Mouse (Mus musculus): ENCODE measurements around the gene Slc3a1. TPM values are rescaled to one million over a fixed set of nuclear protein-coding genes. Genes with fewer than 3 reads are reported as not detected.

Gene Slc3a1
- polyA plus RNA-seq, 1 experiment: not detected

DNA sequence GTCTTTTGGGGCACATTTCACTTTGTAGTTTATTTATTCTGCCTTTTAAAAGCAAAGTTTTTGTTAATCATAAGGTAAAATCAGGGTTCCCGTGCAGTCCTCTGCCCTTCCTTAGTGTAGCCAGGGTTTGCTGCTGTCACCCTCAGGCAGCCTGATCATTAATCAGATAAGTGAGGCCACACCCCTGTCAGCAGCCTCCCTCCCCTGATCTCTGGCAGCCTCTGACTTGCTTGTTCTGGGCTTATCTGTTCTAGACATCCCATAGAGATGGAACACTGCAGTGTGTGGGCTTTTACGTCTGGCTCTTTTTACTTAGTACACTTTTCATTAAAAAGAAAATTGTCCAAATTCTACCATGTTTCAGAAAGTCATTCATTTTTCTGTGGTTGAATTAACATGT is 75.1 kb downstream of the Slc3a1 start:
- Histone ChIP-seq H3K4me3 (ENCODE audit: insufficient read depth, low read depth, low read length) (no peak overlapping the region), H3K4me1 (ENCODE audit: control insufficient read depth, insufficient read depth, low read length) (no peaks in the 10 kb centered on the region), H3K27ac (ENCODE audit: insufficient read depth, low read depth, low read length) (no peak overlapping the region)
- 59% methylated on average over 2 of the region's 2 CpGs for WGBS
- no peak for TF ChIP-seq CTCF (IDR thresholded peaks at IDR 0.05; ENCODE audit: insufficient read depth, low read depth, low read length)
- no peak for TF ChIP-seq POLR2A (IDR thresholded peaks at IDR 0.05; ENCODE audit: insufficient read depth, low read depth, low read length)

DNA sequence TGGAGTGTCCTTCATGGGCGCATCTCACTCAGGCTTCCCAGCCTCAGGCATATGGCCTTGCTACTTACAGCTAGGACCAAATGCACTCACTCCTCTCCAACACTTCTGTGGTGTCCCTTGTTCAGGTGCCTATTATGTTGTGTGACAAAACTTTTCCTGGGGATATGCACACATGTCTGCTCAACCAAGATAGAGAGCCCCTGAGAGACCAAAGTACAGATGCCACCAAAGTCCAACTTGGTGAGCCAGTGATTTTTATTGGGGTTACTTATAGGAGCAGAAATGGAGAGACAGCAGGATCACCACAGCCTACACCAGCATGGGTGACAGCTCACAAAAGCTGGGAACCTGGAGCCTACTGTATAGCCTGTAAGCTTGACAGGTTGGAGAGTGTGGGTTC is 82.5 kb downstream of the Slc3a1 start:
- 97% methylated on average over 1 of the region's 1 CpGs for WGBS
- H3K4me1 ChIP-seq (ENCODE audit: control insufficient read depth, insufficient read depth, low read length): no peaks in the 10 kb centered on the region
- no peak overlapping the region for H3K27ac ChIP-seq (ENCODE audit: insufficient read depth, low read depth, low read length)
- TF ChIP-seq CTCF (IDR thresholded peaks at IDR 0.05; ENCODE audit: insufficient read depth, low read depth, low read length): no peak
- TF ChIP-seq POLR2A (IDR thresholded peaks at IDR 0.05; ENCODE audit: insufficient read depth, low read depth, low read length): no peak
- H3K4me3 ChIP-seq (ENCODE audit: insufficient read depth, low read depth, low read length): no peak overlapping the region

DNA sequence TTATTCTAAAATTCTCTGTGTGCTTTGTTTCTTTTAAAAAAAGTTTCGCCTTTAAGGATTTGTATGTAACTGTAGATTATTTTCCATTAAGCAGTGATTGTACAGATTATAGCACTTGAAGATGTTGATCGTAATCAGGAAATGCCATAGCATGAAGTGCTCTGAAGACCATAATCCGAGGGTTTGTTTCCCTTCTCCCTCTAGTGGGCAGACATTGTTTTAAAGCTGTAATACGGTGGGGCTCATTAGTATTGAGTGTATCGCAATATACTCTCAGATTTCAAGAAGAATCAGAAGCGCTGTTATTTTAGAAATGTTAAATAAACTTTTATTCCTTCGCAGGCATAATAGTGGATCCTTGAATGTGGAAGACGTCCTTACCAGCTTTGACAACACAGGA is 85.3 kb downstream of the Slc3a1 start:
- H3K4me3 ChIP-seq (ENCODE audit: insufficient read depth, low read depth, low read length): no peak overlapping the region
- H3K27ac ChIP-seq (ENCODE audit: insufficient read depth, low read depth, low read length): no peak overlapping the region
- TF ChIP-seq POLR2A (IDR thresholded peaks at IDR 0.05; ENCODE audit: insufficient read depth, low read depth, low read length) (no peak), CTCF (IDR thresholded peaks at IDR 0.05; ENCODE audit: insufficient read depth, low read depth, low read length) (no peak)
- 78% methylated on average over 8 of the region's 8 CpGs for WGBS
- H3K4me1 ChIP-seq (ENCODE audit: control insufficient read depth, insufficient read depth, low read length): no peaks in the 10 kb centered on the region

Other genes starting within 250 kb of the Slc3a1 start
- gene Lrpprc, start 237.6 kb upstream of the Slc3a1 start, polyA plus RNA-seq (2012; ENCODE audit: insufficient read depth, insufficient read length, low replicate concordance, missing spikeins): not detected in 2 replicates
- 227 TPM in 1 of 2 replicates, not detected in the other for gene Ppm1b, start 71.6 kb upstream of the Slc3a1 start, polyA plus RNA-seq (2012; ENCODE audit: insufficient read depth, insufficient read length, low replicate concordance, missing spikeins)
- gene Prepl, start 61.9 kb downstream of the Slc3a1 start, polyA plus RNA-seq (2012; ENCODE audit: insufficient read depth, insufficient read length, low replicate concordance, missing spikeins): not detected in 2 replicates
- gene Camkmt, start 62.2 kb downstream of the Slc3a1 start, polyA plus RNA-seq (2012; ENCODE audit: insufficient read depth, insufficient read length, low replicate concordance, missing spikeins): not detected in 2 replicates